Mouse (Mus musculus) mature B cell (primary cell): ENCODE results near the gene Gmpr2.

Experiments
- in situ Hi-C: fragments of 300-500 bp; cut with MboI; formaldehyde crosslinking; loops from 2 replicates; pipeline ENCODE4 v1.14.3; 2019

Gmpr2 gene

DNA sequence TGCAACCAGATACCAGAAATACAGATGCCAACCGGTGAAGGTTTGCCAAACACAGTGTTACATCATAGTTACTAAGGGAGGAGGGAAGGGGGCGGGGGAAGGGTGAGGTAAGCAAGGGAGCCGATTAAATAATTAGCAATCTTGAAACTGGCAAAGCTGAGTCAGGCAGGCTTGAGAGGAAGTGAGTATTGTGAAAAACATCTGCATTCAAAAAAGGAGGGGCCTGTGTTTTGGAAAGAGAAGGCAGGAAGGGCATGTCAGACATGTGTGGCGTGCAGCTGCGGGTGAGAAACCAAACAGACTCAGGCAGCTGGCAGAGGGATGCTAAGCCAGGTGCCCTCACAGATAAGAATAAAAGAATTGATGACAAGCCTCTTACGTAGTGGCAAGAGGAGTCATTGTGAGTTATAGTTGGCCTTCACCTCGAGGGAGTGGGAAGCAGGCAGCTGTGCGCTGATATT lies 52.7 kb downstream of the Gmpr2 start:
- in situ Hi-C loops: no loop called here

DNA sequence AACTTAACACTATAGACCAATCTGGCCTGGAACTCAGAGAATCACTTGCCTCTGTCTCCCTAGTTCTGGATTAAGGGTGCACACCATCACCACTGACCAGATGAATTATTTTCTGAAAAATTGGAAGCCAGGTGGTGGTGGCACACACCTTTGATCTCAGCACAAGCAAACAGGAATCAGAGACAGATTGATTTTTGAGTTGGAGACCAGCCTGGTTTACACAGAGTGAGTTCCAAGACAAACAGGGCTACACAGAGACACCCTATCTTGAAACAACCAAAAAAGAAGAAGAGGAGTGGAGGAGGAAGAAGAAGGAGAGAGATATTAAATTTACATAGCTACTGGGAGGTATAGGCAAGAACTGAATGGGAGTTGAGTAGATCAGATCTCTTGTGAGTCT lies 54.5 kb downstream of the Gmpr2 start:
- in situ Hi-C loops: no loop called here

DNA sequence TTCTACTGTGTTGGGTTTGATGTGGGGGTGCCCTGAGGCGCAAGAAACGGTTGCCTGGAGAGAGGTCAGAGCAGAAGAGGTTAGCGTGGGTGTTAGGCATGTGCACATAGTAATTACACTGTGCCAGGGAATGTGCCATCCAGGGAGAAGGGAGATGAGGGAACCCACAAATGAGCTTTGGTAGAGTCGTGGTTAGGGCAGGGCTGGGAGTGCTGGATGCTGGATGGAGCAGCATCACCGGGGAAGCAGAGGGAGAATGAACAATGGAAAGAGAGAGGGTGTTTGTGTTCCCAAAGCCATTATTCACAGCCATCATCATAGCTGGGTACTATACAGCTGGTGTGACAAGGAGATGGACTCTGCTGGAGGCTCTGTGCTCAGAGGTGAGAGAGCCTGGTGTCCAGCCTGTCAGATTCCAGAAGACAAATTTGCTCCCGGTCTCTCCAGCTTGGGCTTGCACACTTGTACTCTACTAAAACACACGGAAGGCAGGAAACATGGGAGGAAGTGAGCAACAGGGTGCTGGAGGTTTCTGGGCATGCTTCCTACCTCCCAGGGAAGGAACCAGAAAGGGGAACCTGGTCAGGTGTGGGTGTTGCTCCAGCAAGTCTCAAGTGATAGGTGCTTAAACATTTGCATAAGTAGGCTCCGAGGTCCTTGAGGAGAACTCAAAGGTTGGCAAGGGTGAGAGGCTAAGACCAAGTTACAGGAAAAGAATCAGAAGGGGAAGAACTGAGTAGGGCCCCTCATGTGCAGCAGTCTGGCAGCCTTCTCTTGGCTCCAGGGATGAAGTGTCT lies 56.3 kb downstream of the Gmpr2 start:
- in situ Hi-C loops: no loop called here
